Mouse (Mus musculus) erythroblast, adult 5-6 weeks (primary cell): Measurements from ENCODE around the gene Celf1. TPM values are rescaled to one million over a fixed set of nuclear protein-coding genes. Genes with fewer than 3 reads are reported as not detected.
"Not testable (repeated sequence)": the region's sequence is repeated elsewhere in the genome, so short reads cannot be mapped to it uniquely, and the experiment has no call there.

Experiments
- ATAC-seq: replicated peaks from 2 replicates; pipeline ENCODE4 v1.8.0; 2016; ENCODE audit warnings: moderate number of reproducible peaks, mild to moderate bottlenecking, moderate TSS enrichment, inconsistent platforms; ENCODE audit not compliant: poor library complexity, low FRiP score, severe bottlenecking
- total RNA-seq, 2 experiments: library from RNA; stranded (forward) in 1 of 2; stranded (reverse) in 1 of 2; fragments of 150-400 nt in 1 of 2; fragments of 200-764, 138-1000 nt in 1 of 2; gene quantifications; 2 replicates each; pipeline versions ENCODE4 v1.2.3 to v1.2.4; 2015 to 2017; ENCODE audit warnings: low replicate concordance in 2 of 2

Gene Celf1
- 23.8 and 25.4 TPM in 2 replicates for total RNA-seq (2015; ENCODE audit: low replicate concordance)
- total RNA-seq (2017; ENCODE audit: low replicate concordance) = 31.9 and 38.8 TPM in 2 replicates

GRCm38 (mm10) chr2:90940233-90941229 is at the start of gene Celf1:
Celf1 (plus strand) TSS chr2:90940382.
- ATAC-seq = peak; percentile 80

- peak; percentile 88 for ATAC-seq
Observed at GRCm38 (mm10) chr2:90893673-90894298, 46.4 kb upstream of the Celf1 start.

- ATAC-seq = not testable (repeated sequence)
Observed at GRCm38 (mm10) chr2:90894299-90894677, 45.9 kb upstream of the Celf1 start.

GRCm38 (mm10) chr2:90903398-90903797 is 36.8 kb upstream of the Celf1 start:
- no peak for ATAC-seq

GRCm38 (mm10) chr2:90904076-90904855 is 35.9 kb upstream of the Celf1 start, which contains the start of the genes Kbtbd4 and Ndufs3:
Kbtbd4 (plus strand) TSS chr2:90904740.
Ndufs3 (minus strand) TSS chr2:90904827.
- peak; percentile 99 for ATAC-seq

- peak; percentile 19; the same call in 1 of the 2 replicates for ATAC-seq
Observed at GRCm38 (mm10) chr2:90904856-90905224, 35.3 kb upstream of the Celf1 start.

- no peak for ATAC-seq
Observed at GRCm38 (mm10) chr2:90906721-90907120, 33.5 kb upstream of the Celf1 start.

GRCm38 (mm10) chr2:90910861-90911260 is 29.3 kb upstream of the Celf1 start:
- ATAC-seq = no peak

- ATAC-seq = no peak
Observed at GRCm38 (mm10) chr2:90911668-90912067, 28.5 kb upstream of the Celf1 start.

GRCm38 (mm10) chr2:90913671-90914070 is 26.5 kb upstream of the Celf1 start:
- ATAC-seq = no peak

GRCm38 (mm10) chr2:90915516-90915915 is 24.7 kb upstream of the Celf1 start:
- ATAC-seq = no peak

GRCm38 (mm10) chr2:90916560-90917232 is 23.5 kb upstream of the Celf1 start:
- peak; percentile 2 for ATAC-seq

GRCm38 (mm10) chr2:90917233-90917998 is 22.8 kb upstream of the Celf1 start:
- peak; percentile 90 for ATAC-seq

GRCm38 (mm10) chr2:90917999-90918698 is 22.0 kb upstream of the Celf1 start:
- peak; percentile 59 for ATAC-seq

- ATAC-seq = no peak
Observed at GRCm38 (mm10) chr2:90921178-90921577, 19.0 kb upstream of the Celf1 start.

GRCm38 (mm10) chr2:90922636-90923035 is 17.5 kb upstream of the Celf1 start:
- no peak for ATAC-seq

- no peak for ATAC-seq
Observed at GRCm38 (mm10) chr2:90928566-90928965, 11.6 kb upstream of the Celf1 start.

GRCm38 (mm10) chr2:90931829-90932228 is 8.4 kb upstream of the Celf1 start:
- ATAC-seq = no peak
